Mouse (Mus musculus) hindbrain, embryonic 12.5 days (tissue): ENCODE measurements around the gene Ambra1. TPM values are rescaled to one million over a fixed set of nuclear protein-coding genes. Genes with fewer than 3 reads are reported as not detected.
"Not testable (repeated sequence)": the region's sequence is repeated elsewhere in the genome, so short reads cannot be mapped to it uniquely, and the experiment has no call there.

Source experiments
- ATAC-seq: fragments of 200-750 bp; cut with Nextera tagmentation; 2 replicates; pipeline ENCODE4 v1.8.0; 2017; ENCODE audit warnings: moderate TSS enrichment; ENCODE audit not compliant: low FRiP score
- H3K27ac ChIP-seq: fragments of 300-500 bp; sonication (generic); 2 replicates; pipeline ENCODE4 v1.5.1; 2016; ENCODE audit warnings: mild to moderate bottlenecking
- H3K27me3 ChIP-seq: fragments of 300-500 bp; sonication (generic); 2 replicates; pipeline ENCODE4 v1.6.1; 2016; ENCODE audit warnings: mild to moderate bottlenecking
- H3K36me3 ChIP-seq: fragments of 300-500 bp; sonication (generic); 2 replicates; pipeline ENCODE4 v1.6.1; 2016; ENCODE audit warnings: mild to moderate bottlenecking
- H3K4me1 ChIP-seq: fragments of 300-500 bp; sonication (generic); 2 replicates; pipeline ENCODE4 v1.6.1; 2016
- H3K4me2 ChIP-seq: fragments of 300-500 bp; sonication (generic); replicated peaks from 2 replicates; pipeline ENCODE4 v1.6.1; 2016; ENCODE audit warnings: mild to moderate bottlenecking
- H3K4me3 ChIP-seq: fragments of 300-500 bp; sonication (generic); 2 replicates; pipeline ENCODE4 v1.5.1; 2016; ENCODE audit warnings: mild to moderate bottlenecking
- H3K9ac ChIP-seq: fragments of 300-500 bp; sonication (generic); 2 replicates; pipeline ENCODE4 v1.6.1; 2016; ENCODE audit warnings: mild to moderate bottlenecking, moderate library complexity
- H3K9me3 ChIP-seq: fragments of 300-500 bp; sonication (generic); replicated peaks from 2 replicates; pipeline ENCODE4 v1.6.1; 2016; ENCODE audit warnings: mild to moderate bottlenecking
- WGBS: fragments of 180-500 bp; shearing (Covaris S2); methylation state at CpG from one replicate; pipeline ENCODE4 v1.1.7; 2016; 5-methylcytosine and 5-hydroxymethylcytosine counted together
- polyA plus RNA-seq: library from polyadenylated mRNA; unstranded; fragments of >200 nt; fragmentation: Nextera tagmentation; extraction: Ambion mirVana; gene quantifications from 2 replicates; pipeline ENCODE4 v1.2.1, GENCODE M21; 2016

Gene Ambra1
- polyA plus RNA-seq, 1 experiment from 2014 or later = 24.8 TPM

DNA sequence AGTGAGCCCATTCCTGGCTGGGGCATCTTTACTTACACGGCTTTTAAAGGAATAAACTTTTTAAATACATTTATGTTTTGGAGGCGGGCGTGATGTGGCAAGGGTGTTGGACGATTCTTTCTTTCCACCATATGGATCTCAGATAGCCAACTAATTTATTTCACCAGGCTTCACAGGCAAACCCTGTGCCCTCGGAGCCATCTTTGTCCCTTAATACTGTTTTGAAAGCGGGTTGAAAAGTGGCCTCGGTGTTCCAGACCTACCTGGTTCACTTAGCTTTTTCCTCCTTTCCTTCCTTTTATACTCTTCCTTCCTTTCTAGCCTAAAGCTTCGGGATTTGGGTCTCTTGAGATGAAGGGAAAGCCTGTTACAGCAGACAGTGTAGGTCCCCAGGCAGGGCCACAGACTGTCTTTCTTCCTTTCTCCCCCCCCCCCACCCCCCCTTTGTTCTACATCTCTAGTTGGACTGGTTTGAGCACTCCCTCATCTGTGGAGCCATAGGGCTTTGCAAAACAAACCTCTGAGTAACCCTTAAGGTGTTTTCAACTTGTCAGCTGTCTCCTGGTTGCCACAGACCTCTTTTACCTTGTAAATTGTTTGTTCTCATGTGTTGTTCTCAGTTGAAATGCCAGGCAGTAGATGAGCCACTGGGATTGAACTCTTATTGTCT is 18.5 kb upstream of the Ambra1 start:
- Histone ChIP-seq H3K27ac (peak overlapping the region; percentile 31; the same call in 1 of the 2 replicates), H3K4me1 (peaks cover 18% of the 10 kb centered on the region), H3K4me3 (peak overlapping the region; percentile 92), H3K27me3 (no peaks in the 10 kb centered on the region), H3K4me2 (peak overlapping the region; percentile 94), H3K9ac (peak overlapping the region; percentile 76), H3K36me3 (no peaks in the 10 kb centered on the region), H3K9me3 (no peaks in the 10 kb centered on the region)
- WGBS = 7% methylated on average over 8 of the region's 8 CpGs
- ATAC-seq = no peak

DNA sequence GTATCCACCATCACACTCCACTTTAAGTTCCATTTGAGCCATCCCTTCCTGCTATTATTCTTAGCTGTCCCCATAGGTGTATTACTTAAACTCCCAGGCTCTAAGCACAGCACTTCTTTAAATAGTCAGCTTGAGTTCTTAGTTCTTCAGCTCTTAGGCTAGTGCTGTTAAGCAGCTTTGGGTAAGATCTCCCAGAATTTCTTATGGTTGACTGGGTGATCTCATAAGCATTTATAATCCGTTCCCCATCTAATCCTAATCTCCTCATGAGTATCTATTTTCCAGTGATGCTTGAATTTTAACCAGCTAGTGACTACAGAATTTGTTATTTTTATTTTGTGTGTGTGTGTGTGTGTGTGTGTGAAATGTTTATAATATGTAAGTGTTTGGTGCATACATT is 15.0 kb upstream of the Ambra1 start:
- no peaks in the 10 kb centered on the region for H3K9me3 ChIP-seq
- peaks cover 6% of the 10 kb centered on the region; the same call in 1 of the 2 replicates for H3K36me3 ChIP-seq
- no peak overlapping the region for H3K4me2 ChIP-seq
- no peak overlapping the region for H3K9ac ChIP-seq
- H3K27ac ChIP-seq = no peak overlapping the region
- H3K4me3 ChIP-seq = no peak overlapping the region
- no peak for ATAC-seq
- 91% methylated on average over 1 of the region's 1 CpGs for WGBS
- peaks cover 9% of the 10 kb centered on the region for H3K4me1 ChIP-seq
- no peaks in the 10 kb centered on the region for H3K27me3 ChIP-seq

DNA sequence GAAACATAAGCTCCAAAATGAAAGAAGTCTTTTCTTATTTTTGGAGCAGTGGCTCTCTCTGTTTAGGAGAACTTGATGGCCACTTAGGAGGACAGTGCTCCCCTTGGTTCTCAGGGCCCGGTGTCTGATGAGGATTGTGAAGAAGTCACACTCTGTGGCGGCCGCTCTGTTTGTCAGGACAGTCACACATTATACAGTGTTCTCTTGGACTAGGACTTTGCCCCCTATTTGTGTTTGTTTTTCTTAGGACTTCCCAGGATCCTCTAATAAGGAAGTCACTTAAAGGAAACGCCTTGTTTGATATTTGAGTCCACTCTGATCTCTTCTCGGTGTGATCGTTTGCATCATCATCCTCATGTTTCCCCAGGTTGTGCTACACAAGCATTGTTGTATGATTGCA is 11.7 kb upstream of the Ambra1 start:
- WGBS = 87% methylated on average over 6 of the region's 6 CpGs
- Histone ChIP-seq H3K9me3 (no peaks in the 10 kb centered on the region), H3K4me1 (no peaks in the 10 kb centered on the region), H3K4me2 (no peak overlapping the region), H3K36me3 (peaks cover 20% of the 10 kb centered on the region), H3K4me3 (no peak overlapping the region), H3K27me3 (no peaks in the 10 kb centered on the region), H3K27ac (no peak overlapping the region), H3K9ac (no peak overlapping the region)
- ATAC-seq = no peak

DNA sequence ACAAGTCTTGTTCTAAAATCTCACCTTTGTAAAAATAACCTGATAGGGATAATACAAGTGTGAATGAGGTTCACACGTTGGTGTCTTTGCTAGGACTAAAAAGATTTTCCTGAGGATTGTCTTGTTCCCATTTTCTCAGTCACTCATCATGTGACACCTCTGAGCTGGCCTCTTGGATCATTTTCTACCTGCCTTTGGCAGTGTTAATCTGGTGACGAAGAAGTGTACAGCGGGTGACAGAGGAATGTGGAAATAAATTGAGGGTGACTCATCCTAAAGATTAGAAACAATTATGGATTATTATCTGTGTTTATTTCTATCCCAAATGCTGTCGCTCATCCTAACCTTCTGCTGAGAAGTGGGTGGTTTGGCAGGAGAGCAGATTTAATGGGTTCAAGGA is 6.6 kb upstream of the Ambra1 start:
- Histone ChIP-seq H3K36me3 (peaks cover 16% of the 10 kb centered on the region), H3K9ac (no peak overlapping the region), H3K27me3 (no peaks in the 10 kb centered on the region), H3K4me2 (no peak overlapping the region), H3K4me3 (no peak overlapping the region), H3K27ac (no peak overlapping the region), H3K4me1 (no peaks in the 10 kb centered on the region), H3K9me3 (no peaks in the 10 kb centered on the region)
- no peak for ATAC-seq
- WGBS = 82% methylated on average over 4 of the region's 4 CpGs

DNA sequence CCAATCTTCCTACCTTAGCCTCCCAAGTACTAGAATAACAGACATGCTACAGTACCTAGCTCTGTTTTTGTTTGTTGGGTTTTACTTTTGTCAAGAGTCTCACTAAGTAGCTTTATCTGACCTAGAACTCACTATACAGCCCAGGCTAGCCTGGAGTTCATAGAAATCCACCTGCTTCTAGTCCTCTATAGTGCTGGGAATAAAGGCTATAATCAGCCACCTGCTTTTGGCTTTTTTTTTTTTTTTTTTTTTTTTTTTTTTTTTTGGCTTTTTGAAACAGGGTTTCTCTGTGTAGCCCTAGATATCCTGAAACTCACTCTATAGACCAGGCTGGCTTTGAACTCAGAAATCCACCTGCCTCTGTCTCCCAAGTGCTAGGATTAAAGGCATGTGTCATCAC is 6.0 kb upstream of the Ambra1 start:
- H3K4me3 ChIP-seq = no peak overlapping the region
- no peak overlapping the region for H3K9ac ChIP-seq
- no peaks in the 10 kb centered on the region for H3K9me3 ChIP-seq
- no peak overlapping the region for H3K4me2 ChIP-seq
- H3K27ac ChIP-seq = no peak overlapping the region
- no peak for ATAC-seq
- no peaks in the 10 kb centered on the region for H3K4me1 ChIP-seq
- H3K36me3 ChIP-seq = peaks cover 16% of the 10 kb centered on the region
- H3K27me3 ChIP-seq = no peaks in the 10 kb centered on the region

DNA sequence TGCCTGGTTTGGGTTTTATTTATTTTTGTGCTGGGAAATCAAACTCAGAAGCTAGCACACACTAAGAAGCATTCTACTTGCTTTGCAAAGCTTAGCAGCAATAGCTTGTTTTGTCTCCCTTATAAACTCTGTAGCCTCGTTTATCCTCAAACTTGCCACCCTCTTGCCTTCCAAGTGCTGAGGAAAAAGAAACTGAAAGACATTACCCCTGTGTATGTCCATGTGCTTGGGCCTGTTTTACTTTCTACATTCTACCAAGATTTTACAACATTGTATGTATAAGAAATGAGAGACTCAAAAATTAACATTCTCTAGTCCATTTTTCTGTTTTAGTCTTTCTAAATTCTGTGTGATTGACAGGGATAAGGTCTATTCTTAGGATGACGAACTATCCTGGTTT is 5.2 kb upstream of the Ambra1 start:
- ATAC-seq = no peak
- Histone ChIP-seq H3K36me3 (peaks cover 14% of the 10 kb centered on the region), H3K4me2 (no peak overlapping the region), H3K27ac (no peak overlapping the region), H3K4me3 (no peak overlapping the region), H3K4me1 (no peaks in the 10 kb centered on the region), H3K9ac (no peak overlapping the region), H3K9me3 (no peaks in the 10 kb centered on the region), H3K27me3 (no peaks in the 10 kb centered on the region)
- WGBS = 78% methylated on average over 2 of the region's 2 CpGs

DNA sequence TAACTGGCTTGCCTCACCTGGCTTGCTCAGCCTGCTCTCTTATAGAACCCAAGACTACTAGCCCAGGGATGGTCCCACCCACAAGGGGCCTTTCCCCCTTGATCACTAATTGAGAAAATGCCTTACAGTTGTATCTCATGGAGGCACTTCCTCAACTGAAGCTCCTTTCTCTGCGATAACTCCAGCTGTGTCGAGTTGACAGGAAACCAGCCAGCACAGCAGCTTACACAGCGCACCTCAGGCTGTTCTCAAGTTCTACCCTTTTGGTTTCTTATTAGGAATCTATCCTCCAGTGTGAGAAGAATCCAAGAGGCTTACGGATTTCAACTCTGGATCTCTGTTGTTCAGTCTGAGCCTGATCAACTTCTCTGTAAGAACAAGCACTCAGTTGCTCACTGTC is 4.5 kb upstream of the Ambra1 start:
- H3K4me3 ChIP-seq, ATAC-seq, H3K27ac ChIP-seq, H3K4me2 ChIP-seq, H3K9ac ChIP-seq, H3K9me3 ChIP-seq, H3K36me3 ChIP-seq, H3K4me1 ChIP-seq, H3K27me3 ChIP-seq: not testable (repeated sequence)
- WGBS = 57% methylated on average over 4 of the region's 4 CpGs

DNA sequence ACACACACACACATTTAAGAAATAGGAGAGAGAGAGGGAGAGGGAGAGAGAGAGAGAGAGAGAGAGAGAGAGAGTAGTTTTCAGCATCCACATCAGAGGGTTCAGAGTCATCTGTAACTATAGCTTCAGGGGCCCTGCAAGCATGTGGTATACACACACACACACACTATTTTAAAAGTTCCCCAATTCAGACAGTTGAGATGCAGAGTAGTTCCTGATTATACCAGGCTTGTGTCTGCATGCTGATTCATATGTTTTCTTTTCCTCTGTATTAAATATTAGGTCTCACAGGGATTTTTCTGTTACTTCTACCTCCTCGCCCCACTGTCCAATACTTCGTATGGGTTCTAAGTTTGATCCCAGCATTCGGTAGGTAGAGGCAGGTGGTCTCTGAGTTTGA is 2.9 kb upstream of the Ambra1 start:
- H3K4me3 ChIP-seq = no peak overlapping the region

DNA sequence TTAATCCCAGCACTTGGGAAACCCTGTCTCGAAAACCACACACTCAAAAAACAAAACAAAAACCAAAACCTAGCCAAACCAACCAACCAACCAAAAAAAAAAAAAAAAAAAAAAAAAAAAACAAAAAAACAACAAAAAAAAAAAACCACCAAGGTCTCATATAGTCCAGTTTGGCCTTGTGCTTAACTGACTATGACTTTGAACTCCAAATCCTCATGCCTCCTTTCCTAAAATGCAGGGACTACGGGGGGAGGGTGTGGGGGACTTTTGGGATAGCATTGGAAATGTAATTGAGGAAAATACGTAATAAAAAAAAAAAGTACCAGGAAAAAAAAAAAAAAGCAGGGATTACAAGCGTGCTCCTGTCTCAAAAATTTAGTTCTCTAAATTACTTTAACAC is 363 bp upstream of the Ambra1 start:
- no peak overlapping the region for H3K27ac ChIP-seq
- no peaks in the 10 kb centered on the region for H3K27me3 ChIP-seq
- no peaks in the 10 kb centered on the region for H3K9me3 ChIP-seq
- no peaks in the 10 kb centered on the region; the same call in 1 of the 2 replicates for H3K36me3 ChIP-seq
- peak overlapping the region; percentile 93; the same call in 1 of the 2 replicates for H3K9ac ChIP-seq
- H3K4me2 ChIP-seq = peak overlapping the region; percentile 43
- H3K4me1 ChIP-seq = peaks cover 2% of the 10 kb centered on the region; the same call in 1 of the 2 replicates
- peak; percentile 12; the same call in 1 of the 2 replicates for ATAC-seq
- H3K4me3 ChIP-seq = peak overlapping the region; percentile 89
- WGBS = 14% methylated on average over 4 of the region's 4 CpGs

More for the DNA sequence above, 2.9 kb upstream of the Ambra1 start:
- no peak for ATAC-seq
- Histone ChIP-seq H3K27ac (no peak overlapping the region), H3K9me3 (no peaks in the 10 kb centered on the region), H3K36me3 (no peaks in the 10 kb centered on the region), H3K27me3 (no peaks in the 10 kb centered on the region), H3K4me1 (peaks cover 2% of the 10 kb centered on the region; the same call in 1 of the 2 replicates), H3K4me2 (no peak overlapping the region), H3K9ac (no peak overlapping the region)
- 86% methylated on average over 3 of the region's 3 CpGs for WGBS

DNA sequence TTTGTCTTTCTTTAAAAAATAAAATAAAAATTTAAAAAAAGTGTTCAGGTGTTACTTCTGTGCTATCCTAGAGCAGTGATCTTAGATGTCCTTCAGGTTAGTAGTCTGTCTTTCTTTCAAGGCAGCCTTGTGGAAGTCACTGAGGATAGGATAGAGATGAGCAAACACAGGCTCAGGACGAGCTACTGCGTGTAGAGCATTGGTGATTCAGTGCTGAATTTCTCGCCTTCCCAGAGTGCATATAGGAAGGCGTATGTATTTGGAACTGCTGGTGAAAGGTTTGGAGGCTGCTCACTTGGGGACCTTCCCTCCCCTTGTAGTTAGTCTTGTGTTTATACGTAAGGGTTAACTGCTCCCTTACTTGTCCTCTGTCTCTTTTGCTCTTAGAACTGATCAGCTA is 5.3 kb downstream of the Ambra1 start:
- no peak overlapping the region for H3K9ac ChIP-seq
- ATAC-seq = no peak
- no peak overlapping the region for H3K4me2 ChIP-seq
- no peaks in the 10 kb centered on the region for H3K27me3 ChIP-seq
- H3K4me3 ChIP-seq = no peak overlapping the region
- WGBS = 93% methylated on average over 5 of the region's 5 CpGs
- H3K27ac ChIP-seq = no peak overlapping the region
- H3K9me3 ChIP-seq = no peaks in the 10 kb centered on the region
- H3K4me1 ChIP-seq = peaks cover 2% of the 10 kb centered on the region; the same call in 1 of the 2 replicates
- no peaks in the 10 kb centered on the region; the same call in 1 of the 2 replicates for H3K36me3 ChIP-seq

DNA sequence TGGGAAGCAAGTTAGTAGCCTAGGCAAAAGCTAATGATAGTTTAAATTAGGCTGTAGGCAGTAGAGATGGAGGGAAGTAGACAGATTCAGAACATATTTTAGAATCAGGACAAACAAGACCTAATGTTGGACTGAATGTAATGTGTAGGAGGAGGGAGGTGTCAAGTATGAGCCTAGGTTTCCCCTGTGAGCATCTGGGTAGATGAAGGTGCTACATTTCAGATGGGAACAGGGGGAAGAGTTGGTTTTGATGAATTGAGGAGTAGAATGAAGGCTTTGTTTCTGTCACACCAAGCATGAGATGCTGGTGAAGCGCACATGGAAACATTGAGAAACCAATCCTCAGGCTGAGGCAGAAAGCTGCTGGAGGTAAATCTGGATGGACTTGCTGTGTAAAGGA is 9.7 kb downstream of the Ambra1 start:
- WGBS = 90% methylated on average over 1 of the region's 1 CpGs
- ATAC-seq = no peak
- no peak overlapping the region for H3K27ac ChIP-seq

DNA sequence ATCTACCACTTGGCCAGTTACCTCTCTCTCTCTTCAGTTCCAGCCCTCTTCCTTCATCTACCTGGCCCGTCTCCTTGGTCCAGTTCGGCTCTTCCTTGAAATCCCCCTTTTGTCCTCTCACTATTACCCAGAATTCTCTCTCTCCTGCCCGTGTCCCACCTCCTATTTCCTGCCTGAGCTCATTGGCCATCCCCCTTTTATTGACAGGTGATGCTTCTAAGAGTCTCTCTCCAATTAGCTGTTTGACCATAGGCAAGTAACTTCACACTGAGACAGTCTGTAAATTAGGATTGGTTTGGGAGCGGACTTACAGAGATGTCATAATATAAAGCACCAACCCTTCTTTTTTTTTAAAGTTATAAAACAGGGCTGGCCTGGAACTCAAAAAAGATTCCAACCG is 14.8 kb downstream of the Ambra1 start:
- no peak overlapping the region for H3K4me3 ChIP-seq
- no peak for ATAC-seq

More for the DNA sequence above, 9.7 kb downstream of the Ambra1 start:
- no peak overlapping the region for H3K9ac ChIP-seq
- no peaks in the 10 kb centered on the region for H3K36me3 ChIP-seq
- no peak overlapping the region for H3K4me2 ChIP-seq
- no peaks in the 10 kb centered on the region for H3K27me3 ChIP-seq
- no peak overlapping the region for H3K4me3 ChIP-seq
- no peaks in the 10 kb centered on the region for H3K9me3 ChIP-seq
- no peaks in the 10 kb centered on the region for H3K4me1 ChIP-seq

DNA sequence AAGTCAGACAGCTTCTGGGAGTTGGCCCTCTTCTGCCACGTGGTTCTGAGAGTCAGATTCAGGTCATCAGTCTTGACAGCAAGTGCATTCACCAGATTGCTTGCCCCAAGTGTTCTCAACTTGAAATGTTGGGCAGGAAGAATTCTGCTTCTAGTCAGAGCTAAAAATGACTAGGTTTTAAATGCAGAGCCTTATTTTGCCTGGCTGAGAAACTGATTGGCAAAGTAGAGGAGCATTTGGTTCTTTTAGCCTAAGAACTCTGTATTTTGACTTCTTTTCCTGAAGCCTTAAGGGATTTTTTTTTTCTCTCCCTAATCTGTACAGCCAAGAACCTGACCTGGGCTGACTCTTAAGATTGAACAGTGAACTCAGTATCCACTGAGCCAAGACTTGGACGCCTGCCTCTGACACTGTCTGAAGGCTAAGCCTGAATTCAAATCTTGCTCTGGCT is 19.9 kb downstream of the Ambra1 start:
- Histone ChIP-seq H3K9me3 (no peaks in the 10 kb centered on the region), H3K9ac (no peak overlapping the region), H3K4me2 (no peak overlapping the region), H3K4me3 (no peak overlapping the region), H3K36me3 (no peaks in the 10 kb centered on the region), H3K27me3 (no peaks in the 10 kb centered on the region), H3K4me1 (no peaks in the 10 kb centered on the region), H3K27ac (no peak overlapping the region)
- 66% methylated on average over 2 of the region's 2 CpGs for WGBS
- ATAC-seq = no peak

More for the DNA sequence above, 14.8 kb downstream of the Ambra1 start:
- H3K4me2 ChIP-seq = no peak overlapping the region
- no peaks in the 10 kb centered on the region for H3K9me3 ChIP-seq
- no peak overlapping the region for H3K27ac ChIP-seq
- whole genome bisulfite sequencing = 92% methylated on average over 5 of the region's 5 CpGs
- H3K27me3 ChIP-seq = no peaks in the 10 kb centered on the region
- H3K4me1 ChIP-seq = no peaks in the 10 kb centered on the region
- H3K36me3 ChIP-seq = no peaks in the 10 kb centered on the region
- no peak overlapping the region for H3K9ac ChIP-seq
